ENCODE assay signal across 31 mouse cellular contexts in the genomic region with DNA sequence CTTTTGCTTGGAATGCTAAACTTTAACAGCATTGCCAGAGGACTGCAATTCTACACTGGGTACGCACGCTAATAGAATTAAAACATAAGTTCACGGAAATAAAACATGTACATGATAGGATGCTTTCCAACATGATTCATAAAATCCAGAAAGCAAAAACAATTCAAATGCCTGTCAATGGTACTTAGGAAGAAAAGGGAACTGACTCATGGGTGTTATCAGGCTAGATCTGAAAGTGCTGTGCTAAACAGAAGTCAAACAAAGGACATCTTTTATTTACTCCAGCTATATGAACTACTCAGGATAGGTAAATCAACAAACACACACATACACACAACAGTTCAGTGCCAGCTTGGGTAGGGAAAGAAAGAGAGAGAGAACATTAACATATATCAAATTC.
"Had no signal": no experiment of that assay in that cellular context is flagged by ENCODE, and none has a peak within 500 bp of the region (broad histone marks: within the 10 kb centered on the region; RNA-seq: fewer than 3 reads in every experiment).

No protein-coding gene starts in this region.

- H3K4me1 ChIP-seq: limb, embryonic 10.5 days; limb, embryonic 12.5 days; limb, embryonic 13.5 days; limb, embryonic 15.5 days; liver, embryonic 12.5 days; liver, embryonic 13.5 days; liver, embryonic 15.5 days; lung, embryonic 15.5 days; midbrain, embryonic 10.5 days; midbrain, embryonic 12.5 days; midbrain, embryonic 13.5 days; midbrain, embryonic 15.5 days had no signal

- H3K4me3 ChIP-seq: limb, embryonic 10.5 days; limb, embryonic 12.5 days; limb, embryonic 13.5 days; limb, embryonic 15.5 days; liver, embryonic 12.5 days; liver, embryonic 13.5 days; liver, embryonic 15.5 days; lung, embryonic 15.5 days; megakaryocyte, embryonic 14.5 days; midbrain, embryonic 10.5 days; midbrain, embryonic 12.5 days; midbrain, embryonic 13.5 days; midbrain, embryonic 15.5 days; myocyte had no signal

- DNase-seq: left cerebral cortex, postnatal 4 days; liver; liver, embryonic 13.5 days; liver, postnatal 0 days; lung, adult 18-20 months; lung, adult 2 months; lung, embryonic 14.5 days; lung, postnatal 10 days; lung, postnatal 14 days; lung, postnatal 36 days; lung, postnatal 4 days; midbrain, embryonic 14.5 days had no signal

- H3K4me2 ChIP-seq: limb, embryonic 12.5 days; limb, embryonic 13.5 days; limb, embryonic 15.5 days; liver, embryonic 11.5 days; liver, embryonic 12.5 days; liver, embryonic 13.5 days; liver, embryonic 15.5 days; lung, embryonic 14.5 days; lung, embryonic 15.5 days; midbrain, embryonic 11.5 days; midbrain, embryonic 12.5 days; midbrain, embryonic 13.5 days; midbrain, embryonic 15.5 days had no signal

- H3K27me3 ChIP-seq: limb, embryonic 12.5 days; limb, embryonic 13.5 days; limb, embryonic 15.5 days; liver, embryonic 12.5 days; liver, embryonic 13.5 days; liver, embryonic 15.5 days; lung, embryonic 15.5 days; megakaryocyte, embryonic 14.5 days; midbrain, embryonic 12.5 days; midbrain, embryonic 13.5 days; midbrain, embryonic 15.5 days had no signal

- H3K9me3 ChIP-seq: limb, embryonic 10.5 days; limb, embryonic 12.5 days; limb, embryonic 13.5 days; limb, embryonic 15.5 days; liver, embryonic 12.5 days; liver, embryonic 13.5 days; liver, embryonic 15.5 days; lung, embryonic 15.5 days; megakaryocyte, embryonic 14.5 days; midbrain, embryonic 10.5 days; midbrain, embryonic 12.5 days; midbrain, embryonic 13.5 days; midbrain, embryonic 15.5 days had no signal

- H3K27ac ChIP-seq: limb, embryonic 10.5 days; limb, embryonic 12.5 days; limb, embryonic 13.5 days; limb, embryonic 15.5 days; liver, embryonic 12.5 days; liver, embryonic 13.5 days; liver, embryonic 14.5 days; liver, embryonic 15.5 days; lung, embryonic 15.5 days; macrophage; midbrain, embryonic 10.5 days; midbrain, embryonic 12.5 days; midbrain, embryonic 13.5 days; midbrain, embryonic 15.5 days had no signal

- H3K9ac ChIP-seq: limb, embryonic 12.5 days; limb, embryonic 13.5 days; limb, embryonic 15.5 days; liver, embryonic 12.5 days; liver, embryonic 13.5 days; liver, embryonic 14.5 days; liver, embryonic 15.5 days; liver, postnatal 0 days; lung, embryonic 14.5 days; lung, embryonic 15.5 days; midbrain, embryonic 12.5 days; midbrain, embryonic 13.5 days; midbrain, embryonic 15.5 days had no signal

- ATAC-seq: liver, embryonic 12.5 days; liver, postnatal 0 days; lung, postnatal 0 days; midbrain, embryonic 13.5 days; midbrain, embryonic 15.5 days; midbrain, embryonic 16.5 days had no signal
